Mouse (Mus musculus) liver, embryonic 14.5 days (tissue): Measurements from ENCODE around the gene Smim11.

Experiments
- CTCF ChIP-seq: IDR thresholded peaks from 2 replicates; pipeline ENCODE4 v1.5.1; 2016; ENCODE audit warnings: antibody characterized with exemption, low read depth, control low read depth
- EP300 ChIP-seq: IDR thresholded peaks from 2 replicates; pipeline ENCODE4 v1.6.1; 2016; ENCODE audit warnings: antibody characterized with exemption, low read depth

GRCm38 (mm10) chr16:92357566-92357965, 56.5 kb downstream of the Smim11 start:
- no peak for TF ChIP-seq CTCF
- TF ChIP-seq EP300 = no peak
